Mouse (Mus musculus): ENCODE results near the gene Hba-a1.
"Not testable (repeated sequence)": the region's sequence is repeated elsewhere in the genome, so short reads cannot be mapped to it uniquely, and the experiment has no call there.

DNA sequence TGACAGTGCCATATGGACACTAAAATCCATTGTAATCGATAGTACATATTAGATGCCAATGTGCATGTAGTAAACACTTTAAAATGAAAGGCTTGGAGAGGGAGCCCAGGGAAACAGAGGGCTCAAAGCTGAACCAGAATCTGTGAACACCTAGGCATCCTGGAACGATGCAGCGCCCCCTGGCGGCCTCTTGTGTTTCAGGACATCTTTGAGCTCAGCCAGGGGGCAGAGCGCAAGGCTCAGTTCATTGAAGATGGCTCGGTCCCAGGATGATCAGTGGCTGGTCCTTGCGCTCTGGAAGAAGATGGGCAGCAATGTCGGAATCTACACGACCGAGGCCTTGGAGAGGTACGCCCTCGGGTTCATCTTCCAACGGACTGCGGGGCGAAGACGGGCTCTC, 16.6 kb downstream of the Hba-a1 start, which contains the start of gene Hbq1a:
- peak; percentile 66 for TF ChIP-seq CTCF (IDR thresholded peaks at IDR 0.05; ENCODE audit: control insufficient read depth, insufficient read depth, insufficient replicate concordance, low read depth, low read length)
- TF ChIP-seq POLR2A (IDR thresholded peaks at IDR 0.05; ENCODE audit: control insufficient read depth, low read depth, low read length) = not testable (repeated sequence)
